Mouse (Mus musculus) megakaryocyte, adult 5-6 weeks (primary cell): ENCODE measurements around the gene Adprh. TPM values are rescaled to one million over a fixed set of nuclear protein-coding genes. Genes with fewer than 3 reads are reported as not detected.
"Not testable (repeated sequence)": the region's sequence is repeated elsewhere in the genome, so short reads cannot be mapped to it uniquely, and the experiment has no call there.

Experiments used
- ATAC-seq: 2 replicates; pipeline ENCODE4 v1.8.0; 2016; ENCODE audit warnings: mild to moderate bottlenecking, inconsistent platforms; ENCODE audit not compliant: poor library complexity, severe bottlenecking
- total RNA-seq, 2 experiments: library from RNA; stranded (forward) in 1 of 2; stranded (reverse) in 1 of 2; fragments of 153-499, 151-499 nt in 1 of 2; fragments of 221-1000, 200-1000 nt in 1 of 2; gene quantifications; 2 replicates each; pipeline versions ENCODE4 v1.2.3 to v1.2.4; 2015 to 2017

Gene Adprh
- 30.6 and 30.9 TPM in 2 replicates for total RNA-seq (2015)
- total RNA-seq (2017): 18.3 and 19.2 TPM in 2 replicates

DNA sequence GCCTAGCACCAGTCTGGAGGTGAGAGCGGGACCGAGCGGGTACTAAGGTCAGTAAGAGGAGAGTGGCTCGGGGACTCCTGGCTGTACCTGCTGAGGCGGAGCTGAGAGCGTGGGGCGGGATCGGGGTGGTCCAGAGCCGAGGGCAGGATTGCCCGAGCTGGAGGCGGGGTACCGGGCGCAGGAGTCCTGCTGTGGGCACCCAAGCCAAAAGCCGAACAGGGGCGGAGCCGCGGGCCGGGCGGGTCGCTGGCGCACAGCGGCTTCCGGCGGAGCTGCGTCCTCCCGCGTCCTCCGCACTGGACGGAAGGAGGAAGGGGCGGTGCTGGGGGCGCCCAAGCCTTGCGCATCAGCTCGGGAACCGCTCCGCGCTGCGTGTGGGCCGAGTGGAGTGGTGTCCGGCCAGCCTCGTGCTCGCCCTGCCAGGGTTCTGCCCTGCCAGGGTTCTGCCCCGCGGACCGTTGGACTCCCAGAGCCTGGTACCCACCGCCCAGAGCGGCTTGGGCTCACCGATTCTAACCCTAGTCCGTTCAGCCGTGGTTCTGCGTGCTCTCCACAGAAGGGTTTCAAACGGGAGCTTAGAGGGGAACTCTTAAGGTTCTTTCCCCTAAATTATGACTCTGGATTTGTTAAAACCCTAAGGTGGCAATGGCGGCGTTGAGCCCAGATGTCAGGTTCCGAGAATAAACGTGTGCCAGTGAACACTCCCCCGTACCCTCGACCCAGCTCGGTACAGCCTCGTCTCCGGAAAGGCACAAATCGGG is at the start of gene Adprh:
Adprh (minus strand) TSS at position 262 of the 761 bp plus-strand sequence.
- ATAC-seq: peak; percentile 88

DNA sequence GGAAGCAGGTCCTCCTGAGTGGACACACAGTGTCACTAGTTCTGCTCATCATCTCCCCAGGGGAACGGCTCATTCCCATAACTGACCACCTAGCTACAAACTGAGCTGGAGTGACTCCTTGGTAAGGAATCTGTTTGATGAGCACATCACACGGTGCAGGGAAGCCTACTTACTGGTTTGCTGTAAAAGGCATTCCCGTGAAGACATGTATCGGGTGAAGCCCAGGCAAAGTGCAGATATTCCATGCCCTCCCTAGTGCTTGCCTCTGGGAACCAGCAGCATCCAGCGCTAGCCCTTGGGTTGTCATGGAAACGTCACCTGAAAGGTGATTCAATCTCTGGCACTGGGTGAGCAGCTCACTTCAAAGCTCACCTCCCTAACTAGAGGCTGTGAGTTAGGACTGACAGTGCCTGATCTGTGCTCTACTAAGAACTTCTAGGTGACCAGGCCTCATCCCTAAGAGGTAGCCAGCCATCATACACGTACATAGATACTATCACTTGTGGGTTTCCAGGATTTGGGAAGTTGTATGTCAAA is 44.2 kb upstream of the Adprh start:
- ATAC-seq: no peak

DNA sequence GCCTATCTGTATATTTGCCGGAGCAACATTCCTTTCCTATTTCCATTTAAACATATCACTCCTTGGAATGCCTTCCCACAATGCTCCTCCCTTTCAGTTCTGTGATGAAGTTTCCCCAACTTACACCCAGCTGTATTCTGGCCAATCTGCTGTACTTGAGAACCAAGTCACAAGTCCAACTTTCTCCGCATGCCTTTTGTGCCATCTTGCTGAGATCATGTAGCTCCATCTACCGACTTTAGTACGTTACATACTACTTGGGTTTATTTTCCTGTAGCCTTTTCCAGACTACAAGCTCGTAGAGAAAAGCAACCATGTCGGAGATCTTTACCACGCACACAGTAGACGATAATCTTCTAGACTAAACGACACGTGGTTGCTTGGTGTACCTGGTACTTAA is 41.4 kb upstream of the Adprh start:
- ATAC-seq: no peak

DNA sequence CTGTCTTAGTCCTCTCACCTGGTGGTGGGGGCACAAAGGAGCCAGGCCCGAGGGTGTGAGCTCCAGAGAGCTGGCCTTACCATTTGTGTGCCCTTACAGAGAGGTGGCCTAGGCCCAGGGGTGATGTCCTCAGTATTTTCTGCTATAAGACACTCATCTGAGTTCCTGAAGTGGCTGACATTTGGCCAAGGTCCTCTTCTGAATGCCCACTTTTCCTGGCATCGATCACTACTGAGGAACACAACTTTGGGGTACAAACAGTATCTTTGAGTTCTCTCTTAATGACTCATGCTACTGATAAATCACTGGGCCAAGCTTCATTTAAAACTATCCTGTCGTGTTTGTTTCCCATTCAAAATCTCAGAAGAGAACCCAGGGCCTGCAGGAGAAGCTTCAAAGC is 40.0 kb upstream of the Adprh start:
- no peak for ATAC-seq

DNA sequence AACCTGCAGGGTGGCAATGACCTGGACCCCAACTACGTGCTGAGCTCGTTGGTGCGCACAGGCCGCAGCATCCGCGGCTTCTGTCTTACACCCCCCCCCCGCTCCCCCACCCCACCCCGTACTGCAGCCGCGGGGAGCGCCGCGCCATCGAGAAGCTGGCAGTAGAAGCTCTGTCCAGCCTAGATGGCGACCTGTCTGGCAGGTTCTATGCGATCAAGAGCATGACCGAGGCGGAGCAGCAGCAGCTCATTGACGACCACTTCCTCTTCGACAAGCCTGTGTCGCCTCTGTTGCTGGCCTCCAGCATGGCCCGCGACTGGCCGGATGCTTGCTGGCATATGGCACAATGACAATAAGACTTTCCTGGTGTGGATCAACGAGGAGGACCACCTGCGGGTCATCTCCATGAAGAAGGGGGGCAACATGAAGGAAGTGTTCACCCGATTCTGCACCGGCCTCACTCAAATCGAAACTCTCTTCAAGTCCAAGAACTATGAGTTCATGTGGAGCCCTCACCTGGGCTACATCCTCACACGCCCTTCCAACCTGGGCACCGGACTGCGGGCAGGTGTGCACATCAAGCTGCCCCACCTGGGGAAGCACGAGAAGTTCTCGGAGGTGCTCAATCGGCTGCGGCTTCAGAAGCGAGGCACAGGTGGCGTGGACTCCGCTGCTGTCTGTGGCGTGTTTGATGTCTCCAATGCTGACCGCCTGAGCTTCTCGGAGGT is 31.2 kb upstream of the Adprh start:
- peak; percentile 85 for ATAC-seq

DNA sequence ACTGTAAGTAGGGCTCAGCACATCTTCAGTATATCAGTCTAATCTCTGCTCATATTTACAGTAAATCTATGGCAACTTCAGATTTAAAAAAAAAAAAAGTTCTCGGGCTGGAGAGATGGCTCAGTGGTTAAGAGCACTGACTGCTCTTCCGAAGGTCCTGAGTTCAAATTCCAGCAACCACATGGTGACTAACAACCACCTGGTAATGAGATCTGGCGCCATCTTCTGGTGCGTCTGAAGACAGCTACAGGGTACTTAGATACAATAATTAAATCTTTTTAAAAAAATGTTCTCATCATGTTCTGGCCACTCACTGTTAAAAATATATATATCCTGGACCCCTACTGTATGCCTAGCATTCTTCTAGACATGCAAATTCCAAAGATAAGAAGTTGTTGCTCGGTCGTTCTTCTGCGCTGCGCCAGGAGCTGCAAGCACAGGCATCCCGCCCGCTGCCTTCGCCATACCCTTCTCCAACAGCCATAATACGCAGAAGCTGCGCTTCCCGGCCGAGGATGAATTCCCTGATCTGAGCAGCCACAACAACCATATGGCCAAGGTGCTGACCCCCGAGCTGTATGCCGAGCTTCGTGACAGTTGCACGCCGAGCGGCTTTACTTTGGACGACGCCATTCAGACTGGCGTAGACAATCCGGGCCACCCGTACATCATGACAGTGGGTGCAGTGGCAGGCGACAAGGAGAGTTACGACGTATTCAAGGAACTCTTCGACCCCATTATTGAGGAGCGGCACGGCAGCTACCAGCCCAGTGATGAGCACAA is 30.5 kb upstream of the Adprh start:
- ATAC-seq: peak; percentile 16; the same call in 1 of the 2 replicates

DNA sequence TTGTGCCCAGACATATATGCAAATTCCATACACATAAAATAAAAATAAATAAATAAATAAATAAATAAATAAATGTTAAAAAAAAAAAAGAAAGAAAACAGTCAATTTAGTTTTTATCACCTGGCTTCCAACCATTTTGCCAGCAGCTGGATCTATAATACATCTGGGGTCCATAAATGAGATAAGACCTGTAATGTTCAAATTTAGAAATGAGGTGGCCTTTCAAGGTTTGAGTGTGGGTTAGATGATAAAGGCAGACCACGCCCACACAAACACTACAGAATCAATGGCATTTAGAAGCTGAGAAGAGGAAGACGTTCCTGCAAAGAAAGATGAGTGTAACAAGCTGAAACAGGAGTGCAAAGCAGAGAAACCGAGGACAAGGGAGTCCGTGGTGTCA is 28.8 kb upstream of the Adprh start:
- no peak for ATAC-seq

DNA sequence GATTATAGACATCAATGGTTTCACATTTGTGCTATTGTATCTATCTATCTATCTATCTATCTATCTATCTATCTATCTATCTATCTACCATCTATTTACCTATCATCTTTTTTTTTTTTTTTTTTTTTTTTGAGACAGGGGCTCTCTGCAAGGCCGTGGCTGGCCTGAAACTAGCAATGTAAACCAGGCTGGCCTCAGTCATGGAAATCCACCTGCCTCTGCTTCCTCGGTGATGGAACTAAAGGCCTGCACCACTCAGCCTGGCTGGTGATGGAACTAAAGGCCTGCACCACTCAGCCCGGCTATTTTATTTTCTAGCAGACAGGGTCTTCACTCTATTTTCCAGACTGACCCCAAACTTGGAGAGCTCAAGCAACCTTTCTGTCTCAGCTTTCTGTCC is 25.8 kb upstream of the Adprh start:
- ATAC-seq: no peak

DNA sequence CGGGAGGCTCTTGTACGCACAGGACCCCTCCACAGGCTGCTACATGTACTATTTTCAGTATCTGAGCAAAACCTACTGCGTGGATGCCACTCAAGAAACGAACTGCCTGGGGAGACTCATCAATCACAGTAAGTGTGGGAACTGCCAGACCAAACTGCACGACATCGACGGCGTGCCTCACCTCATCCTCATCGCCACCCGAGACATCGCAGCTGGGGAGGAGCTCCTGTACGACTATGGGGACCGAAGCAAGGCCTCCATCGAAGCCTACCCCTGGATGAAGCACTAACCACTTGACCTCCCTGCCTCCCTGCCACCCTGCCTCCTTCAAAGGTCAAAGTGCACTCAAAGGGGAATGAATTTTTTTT is 24.7 kb upstream of the Adprh start:
- ATAC-seq: not testable (repeated sequence)

DNA sequence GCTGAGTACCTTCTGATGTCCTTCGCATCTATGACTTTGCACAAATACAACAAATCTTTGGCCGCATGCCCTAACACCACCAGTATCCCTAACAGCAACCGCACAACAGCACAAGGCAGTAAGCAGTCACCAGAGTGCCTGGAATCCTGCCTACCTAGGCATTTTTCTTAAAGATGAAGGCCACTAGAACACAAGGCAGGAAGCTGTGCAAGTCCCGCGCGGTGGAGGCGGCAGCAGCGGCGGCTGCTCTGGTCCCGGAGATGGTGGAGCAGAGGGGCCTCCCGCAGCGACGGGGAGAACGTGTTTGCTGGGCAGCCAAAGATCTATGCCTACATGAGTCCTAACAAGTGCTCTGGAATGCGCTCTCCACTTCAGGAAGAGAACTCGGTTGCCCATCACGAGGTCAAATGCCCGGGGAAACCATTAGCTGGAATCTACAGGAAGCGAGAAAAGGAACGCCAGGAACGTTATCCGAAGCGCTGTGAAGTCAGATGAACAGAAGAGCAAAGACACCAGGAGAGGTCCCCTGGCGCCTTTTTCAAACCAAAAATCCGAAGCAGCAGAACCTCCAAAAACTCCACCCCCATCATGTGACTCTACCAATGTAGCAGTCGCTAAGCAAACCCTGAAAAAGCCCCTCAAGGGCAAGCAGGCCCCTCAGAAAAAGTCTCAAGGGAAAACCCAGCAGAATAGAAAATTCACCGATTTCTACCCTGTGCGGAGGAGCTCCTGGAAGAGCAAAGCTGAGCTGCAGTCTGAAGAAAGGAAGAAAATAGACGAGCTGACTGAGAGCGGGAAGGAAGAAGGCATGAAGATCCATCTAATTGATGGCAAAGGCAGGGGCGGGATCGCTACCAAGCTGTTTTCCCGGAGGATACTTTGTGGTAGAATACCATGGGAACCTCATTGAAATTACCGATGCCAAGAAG is 24.1 kb upstream of the Adprh start:
- peak; percentile 75 for ATAC-seq

DNA sequence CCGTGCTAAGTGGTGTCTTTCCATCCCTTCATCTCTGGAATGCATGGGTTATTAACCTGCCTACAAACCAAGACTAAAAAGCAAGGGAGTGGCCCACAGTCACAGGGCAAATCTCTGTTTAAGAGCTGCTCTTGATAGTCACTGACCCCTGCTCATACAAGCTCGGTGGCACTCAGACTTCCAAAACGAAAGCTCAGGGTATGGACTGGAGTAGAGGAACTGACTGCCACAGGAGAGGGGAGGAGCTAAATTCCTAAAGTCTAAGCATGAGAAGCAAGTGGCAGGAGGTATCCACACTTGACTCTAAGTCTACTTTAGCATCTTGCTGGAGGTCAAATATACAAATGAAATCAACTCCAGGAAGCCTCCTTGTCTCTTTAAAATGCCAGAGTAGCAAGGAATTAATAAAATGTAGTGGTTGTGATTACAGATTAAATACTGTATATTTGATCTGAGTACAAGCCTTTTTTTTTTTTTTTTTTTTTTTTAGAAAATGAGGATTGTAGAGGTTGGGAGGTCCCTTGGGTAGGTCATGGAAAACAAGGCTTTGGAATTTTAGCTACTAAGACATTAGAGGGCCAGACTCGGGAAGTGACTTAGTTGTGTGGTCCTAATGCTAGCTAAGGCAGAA is 23.3 kb upstream of the Adprh start:
- ATAC-seq: peak; percentile 47; the same call in 1 of the 2 replicates

DNA sequence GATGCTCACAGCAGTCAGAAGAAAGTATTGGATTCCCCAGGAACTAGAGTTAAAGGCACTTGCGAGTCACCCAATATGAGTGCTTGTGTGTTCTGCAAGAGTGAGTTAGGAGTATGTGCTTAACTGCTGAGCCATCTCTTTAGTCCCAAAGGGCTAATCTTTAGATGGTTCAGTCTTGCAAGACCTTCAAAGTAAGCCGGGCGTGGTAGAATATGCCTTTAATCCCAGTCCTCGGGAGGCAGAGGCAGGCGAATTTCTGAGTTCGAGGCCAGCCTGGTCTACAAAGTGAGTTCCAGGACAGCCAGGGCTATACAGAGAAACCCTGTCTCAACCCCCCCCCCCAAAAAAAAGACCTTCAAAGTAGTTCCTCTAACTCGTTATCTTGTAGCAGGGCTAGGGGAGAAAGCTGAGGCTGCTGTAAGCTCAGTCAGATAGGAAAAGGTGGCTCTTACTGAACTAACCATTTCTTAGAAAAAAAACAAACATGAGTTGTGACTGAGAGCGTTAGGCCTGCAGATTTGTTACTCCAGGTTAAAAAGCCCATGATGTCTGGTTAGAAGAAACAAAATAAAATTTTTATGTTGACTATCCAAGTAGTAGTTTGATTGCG is 22.3 kb upstream of the Adprh start:
- no peak for ATAC-seq

DNA sequence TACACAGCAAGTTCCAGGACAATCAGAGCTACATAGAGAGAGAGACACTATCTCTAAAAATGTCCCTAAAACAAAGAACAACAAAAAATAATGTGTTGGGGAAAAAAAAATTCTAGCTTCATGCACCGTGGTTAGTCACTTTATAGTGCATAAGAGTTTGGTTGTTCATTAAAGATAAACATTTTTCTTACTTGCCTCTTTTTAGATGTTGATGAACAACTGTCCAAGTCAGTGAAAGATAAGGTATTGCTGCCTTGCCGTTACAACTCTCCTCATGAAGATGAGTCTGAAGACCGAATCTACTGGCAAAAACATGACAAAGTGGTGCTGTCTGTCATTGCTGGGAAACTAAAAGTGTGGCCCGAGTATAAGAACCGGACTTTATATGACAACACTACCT is 21.2 kb upstream of the Adprh start:
- ATAC-seq: no peak

DNA sequence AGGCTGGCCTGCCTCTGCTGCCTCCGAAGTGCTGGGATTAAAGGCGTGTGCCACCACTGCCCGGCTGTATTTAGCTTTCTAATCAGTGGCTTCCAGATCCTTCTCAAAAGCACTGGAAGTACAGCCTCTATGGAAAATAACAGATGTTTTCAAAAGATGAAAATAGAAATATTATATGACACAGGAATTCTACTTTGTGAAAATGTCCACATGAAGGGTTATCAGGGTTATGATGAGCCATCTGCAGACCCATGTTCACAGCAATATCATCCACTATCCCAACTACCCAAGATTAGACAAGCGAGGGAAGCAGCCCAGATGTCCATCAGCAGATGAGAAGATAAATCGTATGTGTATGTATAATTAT is 20.0 kb upstream of the Adprh start:
- ATAC-seq: no peak

DNA sequence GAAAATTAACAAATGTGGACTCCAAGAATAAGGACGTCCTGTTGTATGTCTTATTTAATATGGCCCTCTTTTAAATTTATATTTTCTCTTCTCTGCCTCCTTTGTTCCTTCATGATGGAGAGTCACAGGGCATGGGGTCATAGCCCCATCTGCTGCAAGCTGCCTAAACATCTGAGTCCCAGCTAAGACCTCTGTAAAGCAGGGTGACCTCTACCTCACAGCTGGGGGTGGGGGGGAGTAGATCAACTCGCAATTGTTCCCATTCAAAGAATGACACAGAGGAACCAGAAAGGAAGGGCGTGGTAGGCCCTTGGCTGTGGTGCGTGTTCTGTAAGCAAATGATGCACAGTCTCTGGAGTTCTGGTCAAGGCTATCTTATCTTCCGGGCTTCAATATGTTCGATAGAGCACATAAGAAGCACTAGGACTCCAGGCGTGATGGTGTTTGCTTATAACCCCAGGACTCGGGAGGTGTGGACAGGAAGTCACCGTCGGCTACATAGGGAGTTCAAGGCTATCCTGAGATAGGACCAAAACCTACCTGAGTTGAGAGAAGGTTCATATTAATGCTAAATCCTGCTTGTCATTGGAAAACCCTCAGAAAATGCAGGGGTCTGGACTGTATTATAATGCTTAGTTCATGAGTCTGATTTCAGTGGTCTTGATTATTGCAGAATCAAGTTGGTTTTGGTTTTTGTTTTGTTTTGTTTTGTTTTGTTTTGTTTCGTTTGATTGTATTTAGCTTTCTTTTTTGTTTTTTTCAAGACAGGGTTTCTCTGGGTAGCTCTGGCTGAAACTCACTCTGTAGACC is 19.4 kb upstream of the Adprh start:
- ATAC-seq: no peak

DNA sequence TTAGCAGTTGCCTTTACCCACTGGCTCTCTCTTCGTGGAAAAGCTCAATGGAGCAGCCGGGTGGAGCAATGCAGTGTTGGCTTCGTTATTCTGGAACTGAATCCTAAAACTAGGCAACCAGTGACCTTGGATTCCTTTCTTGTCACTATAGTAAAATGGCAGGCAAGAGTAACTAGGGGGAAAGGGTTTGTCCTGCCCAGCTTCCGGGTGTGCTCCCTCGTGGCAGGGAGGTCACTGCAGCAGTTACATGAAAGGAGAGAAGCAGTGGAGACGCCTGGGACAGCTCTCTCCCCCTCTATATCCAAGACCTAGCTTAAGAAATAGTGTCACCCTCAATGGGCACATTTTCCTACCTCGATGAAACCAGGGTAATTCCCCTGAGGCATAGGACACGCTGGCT is 16.9 kb upstream of the Adprh start:
- no peak for ATAC-seq

DNA sequence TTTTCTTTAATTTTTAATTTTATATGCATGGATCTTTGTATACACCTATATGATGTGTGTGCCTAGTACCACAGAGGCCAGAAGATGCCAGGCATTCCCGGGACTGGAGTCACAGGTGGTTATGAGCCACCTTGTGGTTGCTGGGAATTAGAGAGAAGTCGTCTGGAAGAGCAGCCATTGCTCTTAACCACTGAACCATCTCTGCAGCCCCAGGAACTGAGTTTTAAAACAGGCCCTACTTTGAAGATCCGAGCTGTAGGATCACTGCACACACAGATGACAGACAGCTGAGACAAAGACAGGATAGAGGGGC is 16.2 kb upstream of the Adprh start:
- ATAC-seq: no peak

DNA sequence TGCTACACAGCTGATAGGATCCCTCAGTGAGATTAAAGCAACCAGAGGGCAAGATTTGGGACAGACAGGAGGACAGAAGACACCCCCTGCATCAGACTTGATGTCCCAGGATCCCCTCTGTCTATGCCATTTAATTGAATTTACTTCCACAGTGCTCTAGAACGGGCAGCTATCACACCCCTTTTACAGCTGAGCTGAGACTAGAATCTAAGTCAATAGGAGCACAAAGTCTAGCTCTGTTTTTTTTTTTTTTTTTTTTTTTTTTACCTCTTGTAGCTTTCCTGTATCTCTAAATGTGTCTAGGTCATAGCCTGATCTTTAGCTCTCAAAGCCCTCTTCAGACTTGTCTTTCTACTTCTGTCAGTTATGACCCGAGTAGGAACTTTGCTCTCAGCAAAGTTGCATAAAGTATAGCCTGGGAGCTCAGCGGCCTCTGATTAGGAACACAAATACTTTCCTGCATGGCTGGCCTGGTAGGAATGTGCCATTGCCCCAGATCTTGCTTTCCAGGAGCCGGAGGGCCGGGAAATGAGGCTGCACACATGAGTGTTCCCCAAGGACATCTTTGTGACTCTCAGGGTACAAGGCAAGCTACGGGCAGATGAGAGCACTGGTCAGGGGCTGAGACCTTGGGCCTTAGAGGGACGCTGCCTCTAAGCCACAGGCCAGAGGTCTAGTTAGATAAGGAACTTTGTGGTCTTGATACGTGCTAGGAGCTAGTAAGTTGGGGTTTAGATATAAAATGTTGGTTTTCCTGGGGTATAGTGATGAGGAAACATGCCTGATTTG is 15.6 kb upstream of the Adprh start:
- no peak for ATAC-seq
